Mouse (Mus musculus): ENCODE results near the gene Hddc3. TPM values are rescaled to one million over a fixed set of nuclear protein-coding genes. Genes with fewer than 3 reads are reported as not detected.

Gene Hddc3
- total RNA-seq, 2 experiments from 2014 or later = 9.1 to 20.4 TPM

GRCm38 (mm10) chr7:80369461-80369860 lies 26.6 kb downstream of the Hddc3 start:
- ATAC-seq (replicated peaks; ENCODE audit: poor library complexity) = no peak

DNA sequence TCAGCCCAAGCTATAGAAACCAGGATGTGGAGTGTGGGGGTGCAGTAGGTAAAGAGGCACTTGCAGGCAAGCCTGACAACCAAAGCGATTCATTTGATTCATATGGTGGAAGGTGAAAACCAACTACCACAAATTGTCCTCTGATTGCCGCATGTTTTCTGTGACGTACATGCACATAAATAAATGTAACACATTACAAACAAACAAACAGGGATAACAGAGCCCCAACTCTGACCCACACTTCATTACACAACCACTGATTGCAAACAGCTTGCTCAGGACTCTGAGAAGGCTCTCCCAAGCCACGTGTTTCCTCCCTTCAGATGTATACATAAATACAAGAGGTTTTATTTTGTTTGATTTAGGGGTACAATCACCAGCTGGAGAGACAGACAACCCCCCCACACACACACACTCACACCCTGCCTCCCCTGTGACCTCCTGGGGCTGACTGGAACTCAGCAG lies 27.1 kb downstream of the Hddc3 start:
- 0 out of 2 replicates have a peak, but pooled peaks have one; percentile 12 for ATAC-seq (replicated peaks; ENCODE audit: poor library complexity)

DNA sequence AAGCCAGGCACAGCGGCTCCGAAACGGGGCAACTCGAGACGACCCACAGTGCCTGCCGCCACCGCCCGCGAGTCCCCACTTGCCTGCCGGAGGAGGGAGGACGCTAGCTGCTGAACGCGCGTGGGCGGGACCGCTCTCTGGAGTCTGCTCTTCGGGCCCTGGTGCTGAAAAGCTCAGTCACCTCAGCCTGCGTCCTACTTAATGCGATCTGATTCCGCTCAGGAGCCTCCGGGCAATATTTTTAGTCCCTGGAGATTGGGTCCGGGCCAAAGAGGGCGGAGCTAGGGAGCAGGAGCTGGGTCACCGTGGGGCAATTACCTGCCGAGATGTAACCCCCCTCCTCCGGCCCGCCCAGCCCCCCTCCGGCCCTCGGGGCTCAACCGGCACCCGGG lies 27.7 kb downstream of the Hddc3 start:
- peak; percentile 54 for ATAC-seq (replicated peaks; ENCODE audit: poor library complexity)

GRCm38 (mm10) chr7:80371041-80371751 lies 28.3 kb downstream of the Hddc3 start, which contains the start of gene Man2a2:
Gene Man2a2, minus strand, starts transcription at chr7:80371375.
- peak; percentile 44 for ATAC-seq (replicated peaks; ENCODE audit: poor library complexity)

DNA sequence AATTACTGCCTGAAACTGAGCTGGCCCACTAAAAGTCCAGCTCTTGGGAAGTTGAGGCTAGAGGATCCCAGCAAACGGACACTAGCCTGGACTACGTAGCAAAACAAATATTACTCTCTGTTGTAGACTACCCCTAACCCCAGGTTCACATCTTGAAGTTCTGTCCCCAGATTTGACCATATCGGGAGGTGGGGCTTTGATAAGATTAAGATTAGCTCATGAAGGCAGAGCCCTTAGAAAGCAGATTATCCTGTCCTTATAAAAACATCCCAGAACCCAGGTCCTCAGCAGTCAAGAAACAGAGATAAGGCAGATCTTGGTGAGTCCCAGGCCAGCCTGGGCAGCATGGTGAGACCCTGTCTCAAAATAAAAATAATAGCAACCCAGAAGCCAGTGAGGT lies 29.3 kb downstream of the Hddc3 start:
- ATAC-seq (replicated peaks; ENCODE audit: poor library complexity) = no peak

GRCm38 (mm10) chr7:80372667-80373066 lies 29.8 kb downstream of the Hddc3 start:
- no peak for ATAC-seq (replicated peaks; ENCODE audit: poor library complexity)

DNA sequence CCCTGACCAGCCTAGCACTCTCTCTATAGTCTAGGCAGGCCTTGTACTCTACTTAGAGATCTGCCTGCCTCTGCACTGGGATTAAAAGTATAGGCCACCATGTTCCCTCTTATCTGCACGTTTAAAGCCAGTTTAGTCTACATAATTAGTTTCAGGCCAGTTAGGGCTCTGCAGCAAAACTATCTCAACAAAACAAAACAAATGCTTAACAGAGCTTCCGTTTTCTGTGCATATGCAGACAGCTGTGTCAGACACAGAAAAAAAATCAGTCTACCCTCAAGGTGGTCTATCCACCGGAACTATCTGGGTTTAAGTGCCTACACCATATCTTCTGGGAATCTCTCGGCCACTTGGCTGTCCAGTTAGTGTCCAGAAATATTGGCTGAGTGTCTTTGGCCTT lies 30.4 kb downstream of the Hddc3 start:
- no peak for ATAC-seq (replicated peaks; ENCODE audit: poor library complexity)

DNA sequence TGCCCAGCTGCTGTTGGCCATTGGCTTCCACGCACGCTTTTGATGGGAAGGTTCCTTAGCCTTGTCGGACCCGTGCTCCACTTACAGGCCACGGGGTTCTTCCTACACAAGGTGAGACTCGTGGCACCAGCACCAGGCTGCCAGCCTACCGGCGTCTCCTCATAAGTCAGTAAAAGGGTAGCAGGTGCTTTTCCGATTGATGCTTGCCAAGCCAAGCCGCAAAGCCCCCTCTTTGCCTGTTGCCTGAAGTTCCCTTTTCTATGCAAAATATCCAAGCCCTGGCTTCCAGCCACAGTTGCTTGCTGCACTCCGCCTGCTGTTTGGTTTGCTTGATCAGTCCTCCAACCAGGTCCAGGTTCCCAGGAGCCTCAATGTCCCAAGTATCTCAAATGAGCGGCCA lies 30.9 kb downstream of the Hddc3 start:
- ATAC-seq (replicated peaks; ENCODE audit: poor library complexity) = no peak; the same call in 1 of the 2 replicates

DNA sequence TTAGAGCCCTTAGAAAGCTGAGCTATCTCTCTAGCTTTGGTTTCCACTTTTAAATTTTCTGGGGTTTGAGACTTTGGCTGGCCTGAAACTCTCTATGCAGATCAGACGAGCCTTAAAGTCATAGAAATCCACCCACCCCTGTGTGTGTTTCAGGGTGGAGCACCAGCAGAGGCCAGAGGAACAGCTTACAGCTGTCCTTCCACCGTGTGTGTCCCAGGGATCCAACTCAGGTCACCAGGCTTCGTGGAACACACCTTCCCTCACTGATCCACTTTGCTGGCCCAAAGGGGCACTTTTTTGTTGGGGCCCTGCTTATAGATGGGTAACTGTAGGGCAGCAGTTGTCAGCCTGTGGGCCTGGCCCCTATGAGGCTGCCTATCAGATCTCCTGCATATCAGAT lies 31.4 kb downstream of the Hddc3 start:
- ATAC-seq (replicated peaks; ENCODE audit: poor library complexity) = no peak

GRCm38 (mm10) chr7:80374733-80375132 lies 31.8 kb downstream of the Hddc3 start:
- ATAC-seq (replicated peaks; ENCODE audit: poor library complexity) = no peak

DNA sequence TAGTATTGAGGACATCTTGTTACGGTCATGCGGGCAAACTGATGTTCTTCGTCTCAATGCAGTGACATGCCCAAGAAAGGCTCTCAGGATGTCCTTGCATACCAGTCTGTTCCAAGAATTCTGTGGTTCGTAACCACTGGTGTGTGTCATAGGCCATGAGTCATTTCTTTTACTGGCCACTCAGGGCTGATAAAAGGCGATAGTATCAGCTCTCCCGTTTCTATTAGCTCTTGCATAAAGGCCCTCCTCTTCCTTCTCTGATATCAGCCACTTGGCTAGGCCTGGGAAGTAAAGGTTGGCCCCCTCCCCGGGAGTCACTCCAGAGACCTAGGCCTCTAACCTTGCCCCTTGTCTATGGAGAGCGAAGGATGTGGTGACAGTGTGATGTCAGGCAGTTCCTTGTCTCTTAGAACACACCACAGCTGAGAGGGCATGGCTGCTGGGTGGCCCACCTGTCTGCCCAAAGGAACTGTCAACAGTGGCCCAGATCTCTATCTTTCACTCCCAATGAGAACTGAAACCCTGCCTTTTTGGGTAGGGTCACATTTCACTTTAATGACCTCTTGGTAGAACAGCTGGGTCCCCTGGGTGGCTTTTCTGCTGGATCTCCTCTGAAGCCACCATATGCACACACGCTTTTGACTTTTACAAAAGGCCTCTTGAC lies 32.6 kb downstream of the Hddc3 start:
- peak; percentile 23 for ATAC-seq (replicated peaks; ENCODE audit: poor library complexity)

- no peak for ATAC-seq (replicated peaks; ENCODE audit: poor library complexity)
Observed at GRCm38 (mm10) chr7:80376192-80376591, 33.3 kb downstream of the Hddc3 start.

DNA sequence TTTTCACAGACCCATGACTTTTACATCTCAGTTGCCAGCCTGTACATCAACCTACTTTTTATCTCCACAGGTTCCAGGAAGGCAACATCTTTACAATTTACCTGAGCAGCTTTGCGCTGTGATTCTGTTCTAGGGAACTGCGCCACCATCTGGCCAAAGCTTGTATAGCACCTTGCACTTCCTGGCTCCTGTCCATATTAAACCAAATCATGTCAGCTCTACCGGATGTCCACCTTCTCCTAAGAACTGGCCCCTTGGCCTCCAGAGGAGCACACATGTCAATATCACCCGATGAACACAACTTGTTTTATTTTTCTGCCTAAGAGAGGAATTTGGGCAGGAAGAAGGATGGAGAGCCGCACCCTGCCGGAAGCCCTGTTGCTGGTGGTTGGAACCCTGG lies 34.6 kb downstream of the Hddc3 start:
- peak; percentile 45 for ATAC-seq (replicated peaks; ENCODE audit: poor library complexity)

- peak; percentile 49 for ATAC-seq (replicated peaks; ENCODE audit: poor library complexity)
Observed at GRCm38 (mm10) chr7:80379531-80379930, 36.6 kb downstream of the Hddc3 start.

GRCm38 (mm10) chr7:80382919-80383318 lies 40.0 kb downstream of the Hddc3 start:
- no peak for ATAC-seq (replicated peaks; ENCODE audit: poor library complexity)

GRCm38 (mm10) chr7:80386235-80386930 lies 43.5 kb downstream of the Hddc3 start:
- ATAC-seq (replicated peaks; ENCODE audit: poor library complexity) = peak; percentile 80

GRCm38 (mm10) chr7:80387033-80387632 lies 44.2 kb downstream of the Hddc3 start:
- ATAC-seq (replicated peaks; ENCODE audit: poor library complexity) = no peak

DNA sequence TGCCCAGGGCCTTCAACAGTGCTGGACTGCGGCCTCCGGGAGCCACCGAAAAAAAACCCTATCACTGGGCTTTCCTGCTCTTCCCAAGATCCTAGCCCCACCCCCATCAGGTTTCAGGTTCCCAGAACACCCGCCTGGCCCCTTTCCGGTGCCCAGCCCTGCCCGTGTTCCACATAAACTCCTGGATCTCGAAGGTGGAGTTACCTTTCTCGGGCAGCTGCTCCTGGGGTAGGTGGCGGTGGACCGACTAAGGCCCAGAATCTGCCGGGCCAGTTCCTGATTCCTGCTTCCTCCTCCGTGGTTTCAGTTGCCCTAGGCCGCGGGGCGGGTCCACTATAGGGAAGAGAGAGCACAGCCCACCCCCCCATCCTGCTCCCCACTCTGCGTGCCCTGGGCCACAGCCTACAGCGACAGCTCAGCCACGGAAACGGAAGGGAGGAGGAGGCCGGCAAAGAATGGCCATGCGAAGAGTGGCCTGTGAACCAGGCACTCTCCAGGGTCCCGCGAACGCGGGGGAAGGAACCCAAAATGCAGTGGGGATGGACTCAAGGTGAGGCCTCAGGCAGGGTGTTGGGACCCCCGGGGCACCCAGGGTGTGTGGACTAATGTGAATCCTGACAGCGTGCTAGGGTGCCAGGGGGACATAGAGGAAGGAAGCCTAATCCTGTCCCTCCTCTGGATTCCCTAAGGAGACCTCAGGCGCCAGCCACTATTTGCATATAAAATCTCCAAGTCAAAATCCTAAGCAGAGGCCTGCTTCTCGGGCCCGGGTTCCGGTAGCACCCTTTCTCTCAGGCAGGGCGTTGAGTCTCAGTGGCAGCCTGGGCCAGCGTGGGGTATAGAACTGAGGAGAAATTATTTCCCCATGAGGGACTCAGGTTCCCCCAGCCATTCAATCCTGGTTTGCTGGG lies 45.0 kb downstream of the Hddc3 start, which contains the start of gene Fes:
Gene Fes, minus strand, starts transcription at position 314 of the 911 bp plus-strand sequence.
- ATAC-seq (replicated peaks; ENCODE audit: poor library complexity) = peak; percentile 66

DNA sequence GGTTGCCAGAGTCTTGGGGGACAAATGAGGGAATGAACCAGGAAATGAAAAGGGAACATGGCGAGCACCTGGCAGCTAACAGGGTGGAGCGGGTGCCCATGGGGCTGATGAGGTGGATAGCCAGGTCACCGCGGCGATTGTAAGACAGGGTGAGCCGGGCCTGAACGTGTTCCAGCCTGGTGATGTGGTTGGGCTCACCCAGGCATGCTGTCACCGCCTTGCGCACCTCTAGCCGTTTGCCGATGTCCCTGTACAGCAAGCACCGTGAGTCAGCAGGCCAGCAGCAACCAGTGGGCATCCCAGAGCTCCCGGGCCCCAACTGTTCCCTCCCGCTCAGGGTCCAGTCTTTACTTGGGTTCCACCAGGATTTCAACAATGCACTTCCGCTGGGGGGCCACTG lies 49.2 kb downstream of the Hddc3 start:
- ATAC-seq (replicated peaks; ENCODE audit: poor library complexity) = no peak

DNA sequence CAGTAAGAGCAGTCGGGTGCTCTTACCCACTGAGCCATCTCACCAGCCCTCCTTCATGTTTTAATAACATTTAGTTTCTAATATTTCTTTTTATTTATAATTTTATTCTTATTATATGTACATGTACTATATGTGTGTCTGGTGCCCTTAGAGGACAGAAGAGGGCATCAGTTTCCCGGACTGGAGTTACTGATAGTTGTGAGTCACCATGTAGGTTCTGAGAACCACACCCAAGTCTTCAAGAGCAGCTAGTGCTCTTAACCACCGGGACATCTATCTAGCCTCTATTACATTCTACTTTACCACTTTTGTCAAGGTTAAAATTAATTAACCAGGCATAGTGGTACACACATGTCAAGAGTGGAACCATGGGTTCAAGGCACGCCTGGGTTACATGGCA lies 51.7 kb downstream of the Hddc3 start:
- ATAC-seq (replicated peaks; ENCODE audit: poor library complexity) = no peak

All from megakaryocyte progenitor cell, adult 5-6 weeks (primary cell).